Mouse (Mus musculus): ENCODE results near the gene Mylk3.

Mylk3 gene

DNA sequence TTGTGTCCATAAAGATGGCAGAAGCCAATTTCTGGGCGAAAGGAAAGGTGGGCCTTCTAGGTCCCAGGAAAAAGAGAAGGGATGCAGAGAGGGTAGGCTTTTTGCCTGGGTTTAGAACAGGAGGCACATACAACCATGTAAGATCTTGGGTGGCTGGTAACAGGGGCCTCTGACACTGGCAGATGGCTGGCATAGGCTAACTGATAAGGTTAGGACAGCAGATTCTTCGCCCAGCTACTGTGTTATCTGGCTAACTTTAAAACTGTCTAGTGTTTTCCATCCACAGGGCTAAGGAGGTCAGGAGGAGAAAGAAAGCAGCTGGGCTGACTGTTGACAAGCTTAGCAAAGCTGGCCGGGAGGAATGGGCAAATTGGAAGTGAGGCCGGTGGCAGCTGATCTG is 67.6 kb downstream of the Mylk3 start:
- DNase-seq (ENCODE audit: low spot score), result no peak

GRCm38 (mm10) chr8:85313036-85313435 is 73.1 kb downstream of the Mylk3 start:
- no peak for DNase-seq (ENCODE audit: low spot score)

DNA sequence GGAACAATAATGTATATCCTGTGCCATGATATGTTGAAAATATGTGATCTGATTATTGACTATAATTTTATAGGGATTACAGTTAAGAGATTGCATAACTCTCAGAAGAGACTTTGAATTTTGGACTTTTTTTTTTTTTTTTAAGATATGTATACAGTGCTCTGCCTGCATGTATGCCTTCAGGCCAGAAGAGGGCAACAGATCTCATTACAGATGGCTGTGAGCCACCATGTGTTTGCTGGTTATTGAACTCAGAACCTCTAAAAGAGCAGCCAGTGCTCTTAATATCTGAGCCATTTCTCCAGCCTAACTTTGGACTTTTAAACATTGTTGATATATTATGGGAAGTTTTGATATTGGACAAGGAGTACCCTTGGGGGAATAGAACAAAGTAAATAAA is 74.4 kb downstream of the Mylk3 start:
- no peak for DNase-seq (ENCODE audit: low spot score)

DNA sequence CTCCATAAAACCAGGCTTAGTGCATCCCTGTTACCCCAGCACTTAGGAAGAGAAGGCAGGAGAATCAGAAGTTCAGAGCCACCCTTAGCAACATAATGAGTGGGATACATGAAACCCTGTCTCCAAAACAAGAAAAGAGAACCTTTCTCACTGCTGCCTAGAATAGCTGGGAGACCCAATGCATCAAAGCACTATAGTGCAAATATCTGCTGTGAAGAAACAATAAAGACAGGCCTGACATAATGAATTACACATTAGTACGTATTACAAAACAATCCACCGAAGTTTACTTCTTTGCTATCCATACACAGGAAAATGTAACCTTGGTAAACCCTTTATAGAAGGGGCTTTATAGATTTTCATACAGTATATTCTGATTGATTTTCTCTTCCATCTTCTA is 77.6 kb downstream of the Mylk3 start:
- no peak for DNase-seq (ENCODE audit: low spot score)

GRCm38 (mm10) chr8:85303531-85303930 is 82.6 kb downstream of the Mylk3 start:
- no peak for DNase-seq (ENCODE audit: low spot score)

GRCm38 (mm10) chr8:85302931-85303330 is 83.2 kb downstream of the Mylk3 start:
- DNase-seq (ENCODE audit: low spot score), result no peak

DNA sequence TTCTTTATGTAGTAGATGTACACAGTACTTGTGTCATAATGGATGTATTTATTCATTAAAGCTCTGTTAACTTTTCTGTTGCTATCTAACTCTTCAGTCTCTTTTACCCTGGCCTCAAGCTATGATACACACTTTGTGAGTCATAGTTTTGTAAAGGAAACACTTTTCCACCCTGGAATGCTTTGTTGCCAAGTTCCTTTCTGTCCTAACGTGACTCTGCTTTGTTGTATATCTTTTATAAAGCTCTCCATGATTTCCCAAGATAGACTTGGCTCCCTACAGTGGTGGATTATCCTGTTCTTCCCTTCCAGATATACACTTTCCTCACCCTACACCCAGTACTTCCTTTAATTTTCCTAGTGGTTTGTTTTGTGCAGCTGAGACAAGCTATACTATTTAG is 84.2 kb downstream of the Mylk3 start:
- DNase-seq (ENCODE audit: low spot score), result no peak

DNA sequence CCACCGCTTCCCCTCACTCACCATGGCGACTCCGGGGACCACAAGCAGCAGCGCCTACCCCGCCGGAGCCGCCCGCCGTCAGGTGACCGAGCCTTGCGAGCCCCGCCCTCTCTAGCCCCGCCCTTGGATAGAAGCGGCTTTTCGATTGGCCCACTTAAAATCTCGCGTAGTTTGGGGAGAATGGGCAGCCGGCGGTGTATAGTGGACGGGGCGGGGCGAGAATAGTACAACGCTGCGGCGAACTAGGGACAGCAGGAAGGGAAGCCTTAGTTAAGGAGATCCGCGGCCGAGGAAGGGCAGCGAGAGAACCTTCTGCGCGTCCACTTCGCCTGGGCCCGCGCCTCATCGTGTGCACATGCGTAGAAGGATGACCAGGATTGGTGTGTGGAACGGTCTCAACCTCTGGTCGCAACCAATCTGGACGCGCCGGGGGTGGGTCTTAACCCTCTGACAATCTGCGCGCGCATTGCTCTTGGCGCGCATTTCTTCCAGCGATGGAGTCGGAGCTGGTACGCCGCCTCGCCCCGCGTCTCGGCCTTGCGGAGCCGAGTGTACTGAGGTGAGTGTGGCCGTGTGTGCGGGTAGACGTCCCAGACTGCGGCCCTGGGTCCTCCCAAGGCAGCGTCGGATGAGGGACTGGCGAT is 86.6 kb downstream of the Mylk3 start, which contains the start of the genes Orc6 and Vps35:
TSS of gene Orc6 (plus strand) at position 199 of the 644 bp plus-strand sequence.
TSS of gene Vps35 (minus strand) at position 369 of the 644 bp plus-strand sequence.
- peak; percentile 98 for DNase-seq (ENCODE audit: low spot score)

GRCm38 (mm10) chr8:85298600-85299433 is 87.3 kb downstream of the Mylk3 start:
- DNase-seq (ENCODE audit: low spot score), result no peak

DNA sequence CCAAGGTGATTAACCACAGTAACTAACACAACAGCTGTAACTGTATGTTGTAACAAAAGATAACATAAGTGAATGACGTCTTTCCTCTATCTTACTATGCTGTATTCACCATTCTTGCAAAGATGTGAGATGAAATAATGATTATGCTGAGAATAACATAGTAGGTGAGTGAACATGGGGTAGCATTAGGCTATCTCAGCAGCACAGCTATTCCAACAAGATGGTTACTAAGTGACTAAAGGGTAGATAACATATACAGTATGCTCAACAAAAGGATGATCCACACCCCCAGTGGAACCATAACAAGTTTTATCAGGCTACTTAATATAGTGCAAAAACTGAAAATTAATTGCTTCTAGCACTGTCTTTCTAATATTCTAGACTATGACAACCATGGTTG is 99.3 kb downstream of the Mylk3 start:
- no peak for DNase-seq (ENCODE audit: low spot score)

Data from testis, postnatal 10 days (tissue).